Mouse (Mus musculus) stomach, embryonic 15.5 days (tissue): ENCODE measurements around the gene Pygm. TPM values are rescaled to one million over a fixed set of nuclear protein-coding genes. Genes with fewer than 3 reads are reported as not detected.

ENCODE experiments used
- ATAC-seq: fragments of 200-750 bp; cut with Nextera tagmentation; 2 replicates; pipeline ENCODE4 v1.8.0; 2017; ENCODE audit warnings: low read depth, moderate number of reproducible peaks, moderate TSS enrichment; ENCODE audit not compliant: insufficient read depth, low FRiP score
- H3K27ac ChIP-seq: fragments of 300-500 bp; sonication (generic); 2 replicates; pipeline ENCODE4 v1.5.1; 2015; ENCODE audit warnings: mild to moderate bottlenecking, inconsistent platforms
- H3K27me3 ChIP-seq: fragments of 300-500 bp; sonication (generic); replicated peaks from 2 replicates; pipeline ENCODE4 v1.6.1; 2015; ENCODE audit warnings: inconsistent platforms
- H3K36me3 ChIP-seq: fragments of 300-500 bp; sonication (generic); 2 replicates; pipeline ENCODE4 v1.6.1; 2015; ENCODE audit warnings: inconsistent platforms
- H3K4me1 ChIP-seq: fragments of 300-500 bp; sonication (generic); 2 replicates; pipeline ENCODE4 v1.6.1; 2015; ENCODE audit warnings: inconsistent platforms
- H3K4me2 ChIP-seq: fragments of 300-500 bp; sonication (generic); 2 replicates; pipeline ENCODE4 v1.6.1; 2015; ENCODE audit warnings: mild to moderate bottlenecking, inconsistent platforms
- H3K4me3 ChIP-seq: fragments of 300-500 bp; sonication (generic); replicated peaks from 2 replicates; pipeline ENCODE4 v1.5.1; 2015; ENCODE audit warnings: inconsistent platforms
- H3K9ac ChIP-seq: fragments of 300-500 bp; sonication (generic); 2 replicates; pipeline ENCODE4 v1.6.1; 2015; ENCODE audit warnings: inconsistent platforms
- H3K9me3 ChIP-seq: fragments of 300-500 bp; sonication (generic); 2 replicates; pipeline ENCODE4 v1.6.1; 2016; ENCODE audit warnings: inconsistent platforms
- WGBS: fragments of 180-500 bp; shearing (Covaris S2); methylation state at CpG from one replicate; pipeline ENCODE4 v1.1.7; 2015; 5-methylcytosine and 5-hydroxymethylcytosine counted together
- polyA plus RNA-seq: library from polyadenylated mRNA; unstranded; fragments of >200 nt; fragmentation: Nextera tagmentation; extraction: Ambion mirVana; gene quantifications from 2 replicates; pipeline ENCODE4 v1.2.1, GENCODE M21; 2015

Pygm gene
- polyA plus RNA-seq, 1 experiment from 2014 or later, result 10.3 TPM

GRCm38 (mm10) chr19:6342276-6342933, 41.8 kb upstream of the Pygm start:
- Histone ChIP-seq H3K9me3 (no peaks in the 10 kb centered on the region), H3K4me1 (peaks cover 29% of the 10 kb centered on the region; the same call in 1 of the 2 replicates), H3K9ac (no peak overlapping the region), H3K27me3 (no peaks in the 10 kb centered on the region), H3K36me3 (peaks cover 35% of the 10 kb centered on the region), H3K27ac (no peak overlapping the region), H3K4me2 (peak overlapping the region; percentile 95), H3K4me3 (peak overlapping the region; percentile 74; the same call in 1 of the 2 replicates)
- ATAC-seq, result no peak
- 63% methylated on average over 5 of the region's 5 CpGs for WGBS

GRCm38 (mm10) chr19:6343066-6343925, 40.9 kb upstream of the Pygm start:
- Histone ChIP-seq H3K9ac (no peak overlapping the region), H3K27ac (no peak overlapping the region), H3K4me1 (peaks cover 26% of the 10 kb centered on the region; the same call in 1 of the 2 replicates), H3K27me3 (no peaks in the 10 kb centered on the region), H3K36me3 (peaks cover 27% of the 10 kb centered on the region; the same call in 1 of the 2 replicates), H3K9me3 (no peaks in the 10 kb centered on the region), H3K4me2 (no peak overlapping the region), H3K4me3 (no peak overlapping the region)
- ATAC-seq, result no peak
- WGBS, result 80% methylated on average over 19 of the region's 19 CpGs

- ATAC-seq, result no peak
- Histone ChIP-seq H3K4me2 (no peak overlapping the region), H3K4me3 (no peak overlapping the region), H3K4me1 (peaks cover 29% of the 10 kb centered on the region), H3K36me3 (peaks cover 21% of the 10 kb centered on the region; the same call in 1 of the 2 replicates), H3K27me3 (no peaks in the 10 kb centered on the region), H3K9me3 (no peaks in the 10 kb centered on the region), H3K9ac (no peak overlapping the region), H3K27ac (no peak overlapping the region)
- WGBS, result 87% methylated on average over 5 of the region's 5 CpGs
Measured at GRCm38 (mm10) chr19:6343996-6344395, 40.2 kb upstream of the Pygm start.

GRCm38 (mm10) chr19:6346023-6346422, 38.2 kb upstream of the Pygm start:
- H3K9ac ChIP-seq, result no peak overlapping the region
- H3K27ac ChIP-seq, result no peak overlapping the region
- H3K9me3 ChIP-seq, result no peaks in the 10 kb centered on the region
- H3K4me3 ChIP-seq, result no peak overlapping the region
- peaks cover 12% of the 10 kb centered on the region; the same call in 1 of the 2 replicates for H3K36me3 ChIP-seq
- 89% methylated on average over 5 of the region's 5 CpGs for whole genome bisulfite sequencing
- no peak overlapping the region for H3K4me2 ChIP-seq
- no peaks in the 10 kb centered on the region for H3K27me3 ChIP-seq
- ATAC-seq, result no peak
- H3K4me1 ChIP-seq, result peaks cover 17% of the 10 kb centered on the region

- Histone ChIP-seq H3K9ac (no peak overlapping the region), H3K27ac (no peak overlapping the region), H3K4me3 (no peak overlapping the region), H3K9me3 (no peaks in the 10 kb centered on the region), H3K4me2 (no peak overlapping the region), H3K27me3 (no peaks in the 10 kb centered on the region), H3K4me1 (peaks cover 11% of the 10 kb centered on the region), H3K36me3 (peaks cover 12% of the 10 kb centered on the region; the same call in 1 of the 2 replicates)
- no peak for ATAC-seq
- 86% methylated on average over 10 of the region's 10 CpGs for WGBS
Measured at GRCm38 (mm10) chr19:6346661-6347060, 37.5 kb upstream of the Pygm start.

GRCm38 (mm10) chr19:6347615-6348014, 36.6 kb upstream of the Pygm start:
- H3K9ac ChIP-seq, result no peak overlapping the region
- ATAC-seq, result no peak
- no peaks in the 10 kb centered on the region for H3K27me3 ChIP-seq
- no peaks in the 10 kb centered on the region for H3K9me3 ChIP-seq
- H3K4me3 ChIP-seq, result no peak overlapping the region
- H3K36me3 ChIP-seq, result peaks cover 12% of the 10 kb centered on the region; the same call in 1 of the 2 replicates
- H3K4me2 ChIP-seq, result no peak overlapping the region
- H3K27ac ChIP-seq, result no peak overlapping the region
- H3K4me1 ChIP-seq, result peaks cover 7% of the 10 kb centered on the region
- WGBS, result 87% methylated on average over 4 of the region's 4 CpGs

GRCm38 (mm10) chr19:6348717-6349116, 35.5 kb upstream of the Pygm start:
- Histone ChIP-seq H3K9ac (no peak overlapping the region), H3K4me2 (no peak overlapping the region), H3K4me3 (no peak overlapping the region), H3K9me3 (no peaks in the 10 kb centered on the region), H3K4me1 (peaks cover 7% of the 10 kb centered on the region), H3K27me3 (no peaks in the 10 kb centered on the region), H3K27ac (peak overlapping the region; percentile 57), H3K36me3 (peaks cover 12% of the 10 kb centered on the region; the same call in 1 of the 2 replicates)
- no peak for ATAC-seq
- WGBS, result 59% methylated on average over 9 of the region's 9 CpGs

- no peak for ATAC-seq
- Histone ChIP-seq H3K27me3 (no peaks in the 10 kb centered on the region), H3K36me3 (peaks cover 12% of the 10 kb centered on the region; the same call in 1 of the 2 replicates), H3K9ac (no peak overlapping the region), H3K27ac (peak overlapping the region; percentile 57), H3K4me1 (peaks cover 7% of the 10 kb centered on the region), H3K9me3 (no peaks in the 10 kb centered on the region), H3K4me2 (no peak overlapping the region), H3K4me3 (no peak overlapping the region)
- WGBS, result 27% methylated on average over 14 of the region's 14 CpGs
Measured at GRCm38 (mm10) chr19:6349215-6349983, 34.8 kb upstream of the Pygm start.

- H3K4me1 ChIP-seq, result peaks cover 7% of the 10 kb centered on the region
- H3K9ac ChIP-seq, result no peak overlapping the region
- no peak overlapping the region for H3K27ac ChIP-seq
- peaks cover 11% of the 10 kb centered on the region; the same call in 1 of the 2 replicates for H3K36me3 ChIP-seq
- no peak for ATAC-seq
- 79% methylated on average over 14 of the region's 14 CpGs for WGBS
- no peaks in the 10 kb centered on the region for H3K9me3 ChIP-seq
- no peak overlapping the region for H3K4me3 ChIP-seq
- no peaks in the 10 kb centered on the region for H3K27me3 ChIP-seq
- no peak overlapping the region for H3K4me2 ChIP-seq
Measured at GRCm38 (mm10) chr19:6351431-6352106, 32.6 kb upstream of the Pygm start.

- H3K9ac ChIP-seq, result no peak overlapping the region
- no peaks in the 10 kb centered on the region for H3K27me3 ChIP-seq
- H3K4me1 ChIP-seq, result peaks cover 7% of the 10 kb centered on the region
- no peak for ATAC-seq
- no peak overlapping the region for H3K4me3 ChIP-seq
- H3K9me3 ChIP-seq, result no peaks in the 10 kb centered on the region
- no peak overlapping the region for H3K4me2 ChIP-seq
- WGBS, result 76% methylated on average over 2 of the region's 2 CpGs
- H3K36me3 ChIP-seq, result peaks cover 5% of the 10 kb centered on the region; the same call in 1 of the 2 replicates
- no peak overlapping the region for H3K27ac ChIP-seq
Measured at GRCm38 (mm10) chr19:6352107-6352505, 32.1 kb upstream of the Pygm start.

GRCm38 (mm10) chr19:6354030-6354429, 30.2 kb upstream of the Pygm start:
- no peaks in the 10 kb centered on the region for H3K9me3 ChIP-seq
- no peak overlapping the region for H3K4me2 ChIP-seq
- no peak overlapping the region for H3K4me3 ChIP-seq
- no peak overlapping the region for H3K9ac ChIP-seq
- no peaks in the 10 kb centered on the region for H3K27me3 ChIP-seq
- WGBS, result 80% methylated on average over 7 of the region's 7 CpGs
- ATAC-seq, result no peak
- H3K36me3 ChIP-seq, result 0 out of 2 replicates have a peak, but pooled peaks cover 2% of the 10 kb centered on the region
- 0 out of 2 replicates have a peak, but pooled peaks cover 5% of the 10 kb centered on the region for H3K4me1 ChIP-seq
- no peak overlapping the region for H3K27ac ChIP-seq
